Mouse (Mus musculus): ENCODE data around the gene Olfr1471. TPM values are rescaled to one million over a fixed set of nuclear protein-coding genes. Genes with fewer than 3 reads are reported as not detected.

Olfr1471 gene
- not detected in 2 replicates for polyA plus RNA-seq (2015; fragmentation: Nextera tagmentation; extraction: Ambion mirVana)

GRCm38 (mm10) chr19:13443109-13443508 is at the start of gene Olfr1471:
Gene Olfr1471, plus strand, starts transcription at chr19:13443409.

GRCm38 (mm10) chr19:13407549-13407948 is 35.7 kb upstream of the Olfr1471 start, which contains the start of gene Olfr1469:
Gene Olfr1469, plus strand, starts transcription at chr19:13407849.

GRCm38 (mm10) chr19:13455986-13456385 is 12.8 kb downstream of the Olfr1471 start, which contains the start of gene Olfr1472:
Gene Olfr1472, minus strand, starts transcription at chr19:13456086.

DNA sequence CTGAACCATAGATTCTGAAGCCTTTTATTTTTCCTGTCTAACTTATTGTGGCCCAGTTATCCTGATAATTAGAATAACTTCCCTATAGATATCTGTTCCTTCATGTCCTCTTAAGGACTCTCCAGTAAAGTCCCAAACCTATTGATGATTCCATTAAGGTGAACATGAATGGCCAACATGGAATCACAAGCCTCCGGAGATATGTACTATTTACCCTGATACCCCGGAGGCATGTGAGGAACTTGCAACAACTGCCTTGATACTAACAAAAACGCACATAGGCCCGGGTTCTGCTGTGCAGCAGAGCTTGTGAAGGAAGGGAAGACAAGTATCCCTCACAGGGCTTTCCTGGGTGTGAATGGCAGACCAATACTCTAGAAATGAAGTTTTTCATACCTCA is 26.1 kb downstream of the Olfr1471 start, which contains the start of gene Olfr1474:
Gene Olfr1474, plus strand, starts transcription at position 301 of the 400 bp plus-strand sequence.

GRCm38 (mm10) chr19:13480096-13480495 is 36.9 kb downstream of the Olfr1471 start, which contains the start of gene Olfr1475:
Gene Olfr1475, minus strand, starts transcription at chr19:13480196.

GRCm38 (mm10) chr19:13500246-13500645 is 57.0 kb downstream of the Olfr1471 start, which contains the start of gene Olfr1477:
Gene Olfr1477, plus strand, starts transcription at chr19:13500546.

Other genes starting within 250 kb of the Olfr1471 start
- gene Olfr1463, start 212.1 kb upstream of the Olfr1471 start, polyA plus RNA-seq (2015; fragmentation: Nextera tagmentation; extraction: Ambion mirVana) = not detected in 2 replicates
- not detected in 2 replicates for gene Olfr1465, start 127.9 kb upstream of the Olfr1471 start, polyA plus RNA-seq (2015; fragmentation: Nextera tagmentation; extraction: Ambion mirVana)
- not detected in 2 replicates for gene Olfr1466, start 104.5 kb upstream of the Olfr1471 start, polyA plus RNA-seq (2015; fragmentation: Nextera tagmentation; extraction: Ambion mirVana)
- not detected in 2 replicates for gene Olfr1467, start 81.2 kb upstream of the Olfr1471 start, polyA plus RNA-seq (2015; fragmentation: Nextera tagmentation; extraction: Ambion mirVana)
- gene Olfr1469, start 35.6 kb upstream of the Olfr1471 start, polyA plus RNA-seq (2015; fragmentation: Nextera tagmentation; extraction: Ambion mirVana) = not detected in 2 replicates
- not detected in 2 replicates for gene Olfr1472, start 12.7 kb downstream of the Olfr1471 start, polyA plus RNA-seq (2015; fragmentation: Nextera tagmentation; extraction: Ambion mirVana)
- not detected in 2 replicates for gene Olfr1474, start 26.2 kb downstream of the Olfr1471 start, polyA plus RNA-seq (2015; fragmentation: Nextera tagmentation; extraction: Ambion mirVana)
- not detected in 2 replicates for gene Olfr1475, start 36.8 kb downstream of the Olfr1471 start, polyA plus RNA-seq (2015; fragmentation: Nextera tagmentation; extraction: Ambion mirVana)
- gene Olfr1477, start 57.1 kb downstream of the Olfr1471 start, polyA plus RNA-seq (2015; fragmentation: Nextera tagmentation; extraction: Ambion mirVana) = not detected in 2 replicates
- not detected in 2 replicates for gene Olfr1480, start 84.5 kb downstream of the Olfr1471 start, polyA plus RNA-seq (2015; fragmentation: Nextera tagmentation; extraction: Ambion mirVana)
- gene Olfr1484, start 140.1 kb downstream of the Olfr1471 start, polyA plus RNA-seq (2015; fragmentation: Nextera tagmentation; extraction: Ambion mirVana) = not detected in 2 replicates
- gene Olfr1487, start 174.0 kb downstream of the Olfr1471 start, polyA plus RNA-seq (2015; fragmentation: Nextera tagmentation; extraction: Ambion mirVana) = not detected in 2 replicates
- not detected in 2 replicates for gene Olfr1489, start 188.2 kb downstream of the Olfr1471 start, polyA plus RNA-seq (2015; fragmentation: Nextera tagmentation; extraction: Ambion mirVana)
- gene Olfr1490, start 207.7 kb downstream of the Olfr1471 start, polyA plus RNA-seq (2015; fragmentation: Nextera tagmentation; extraction: Ambion mirVana) = not detected in 2 replicates